Mouse (Mus musculus): Measurements from ENCODE around the gene Rasgef1a. TPM values are rescaled to one million over a fixed set of nuclear protein-coding genes. Genes with fewer than 3 reads are reported as not detected.

Gene Rasgef1a
- total and polyA plus RNA-seq, 3 experiments = 0.04 to 0.19 TPM; not detected in 1

DNA sequence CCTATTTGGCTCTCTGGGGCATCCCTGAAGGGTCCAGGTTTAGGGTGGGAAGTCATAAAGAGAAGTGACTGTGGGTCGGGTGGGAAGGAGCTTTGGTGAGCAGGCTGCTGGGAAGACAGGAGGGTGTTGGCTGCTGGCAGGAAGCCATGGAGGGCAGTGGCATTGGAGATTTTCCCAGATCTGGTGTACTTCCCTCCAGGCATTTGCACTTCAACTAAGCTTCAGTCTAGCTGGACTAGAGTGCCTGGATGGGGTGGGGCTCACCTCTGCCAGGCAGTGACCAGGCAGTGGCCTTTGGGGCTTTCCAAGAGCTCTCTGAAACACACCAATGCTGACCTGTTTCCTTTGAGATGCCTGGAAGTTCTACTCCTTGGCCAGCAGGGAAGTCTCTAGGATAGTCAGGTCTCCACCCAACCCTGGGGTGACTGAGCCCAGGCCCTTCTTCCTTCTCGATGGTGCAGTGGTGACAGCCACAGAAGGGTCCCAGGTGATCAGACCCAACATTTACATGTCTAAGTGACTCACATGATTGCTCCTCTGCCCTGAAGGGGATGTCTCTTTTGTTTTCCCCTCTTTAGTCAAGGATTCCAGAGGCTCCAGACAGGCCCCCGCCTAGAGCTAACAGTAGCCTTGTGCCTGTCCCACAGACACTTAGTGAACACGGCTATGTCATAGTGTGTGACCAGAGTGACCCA, 36.7 kb downstream of the Rasgef1a start:
- no peak overlapping the region for H3K9ac ChIP-seq (ENCODE audit: control insufficient read depth, low read depth, low read length, poor library complexity, severe bottlenecking)
- H3K9me3 ChIP-seq (replicated peaks; ENCODE audit: insufficient read depth, low read length) = no peaks in the 10 kb centered on the region
- no peak overlapping the region for H3K27ac ChIP-seq (ENCODE audit: control insufficient read depth, low read depth, low read length)
- H3K36me3 ChIP-seq (ENCODE audit: control insufficient read depth in 1 of 2, insufficient read depth in 2 of 2, low read length in 2 of 2) = no peaks in the 10 kb centered on the region
- H3K4me1 ChIP-seq (ENCODE audit: control insufficient read depth in 1 of 2, insufficient read depth in 2 of 2, low read length in 2 of 2) = no peaks in the 10 kb centered on the region
- no peak for DNase-seq (ENCODE audit: low read depth, low spot score)
- TF ChIP-seq RCOR1 (IDR thresholded peaks at IDR 0.05; ENCODE audit: low read depth, low read length) = no peak
- TF ChIP-seq NRF1 (IDR thresholded peaks at IDR 0.05; ENCODE audit: insufficient read depth, low read depth, low read length, poor library complexity, severe bottlenecking) = no peak
- TF ChIP-seq ZKSCAN1 (IDR thresholded peaks at IDR 0.05; ENCODE audit: low read depth, low read length) = no peak
- TF ChIP-seq GABPA (IDR thresholded peaks at IDR 0.05; ENCODE audit: low read depth, low read length) = no peak
- H3K4me3 ChIP-seq (ENCODE audit: control insufficient read depth in 1 of 2, insufficient read depth in 1 of 2, low read depth in 2 of 2, low read length in 2 of 2) = no peak overlapping the region
- H3K79me2 ChIP-seq (ENCODE audit: control insufficient read depth, insufficient read depth, low read length, poor library complexity) = no peaks in the 10 kb centered on the region
- H3K27me3 ChIP-seq (ENCODE audit: control insufficient read depth in 1 of 2, insufficient read depth in 2 of 2, low read length in 2 of 2) = no peaks in the 10 kb centered on the region; a peak in 1 of 4 replicates

GRCm38 (mm10) chr6:118049776-118050175, 38.5 kb downstream of the Rasgef1a start:
- Histone ChIP-seq H3K79me2 (ENCODE audit: control insufficient read depth, insufficient read depth, low read length, poor library complexity) (no peaks in the 10 kb centered on the region), H3K4me3 (ENCODE audit: control insufficient read depth in 1 of 2, insufficient read depth in 1 of 2, low read depth in 2 of 2, low read length in 2 of 2) (no peak overlapping the region), H3K9me3 (replicated peaks; ENCODE audit: insufficient read depth, low read length) (no peaks in the 10 kb centered on the region), H3K36me3 (ENCODE audit: control insufficient read depth in 1 of 2, insufficient read depth in 2 of 2, low read length in 2 of 2) (no peaks in the 10 kb centered on the region), H3K27ac (ENCODE audit: control insufficient read depth, low read depth, low read length) (no peak overlapping the region), H3K4me1 (ENCODE audit: control insufficient read depth in 1 of 2, insufficient read depth in 2 of 2, low read length in 2 of 2) (no peaks in the 10 kb centered on the region), H3K27me3 (ENCODE audit: control insufficient read depth in 1 of 2, insufficient read depth in 2 of 2, low read length in 2 of 2) (no peaks in the 10 kb centered on the region; a peak in 1 of 4 replicates), H3K9ac (ENCODE audit: control insufficient read depth, low read depth, low read length, poor library complexity, severe bottlenecking) (no peak overlapping the region)
- TF ChIP-seq MYC (IDR thresholded peaks at IDR 0.05; ENCODE audit: low read depth, low read length) = no peak
- no peak for TF ChIP-seq ZKSCAN1 (IDR thresholded peaks at IDR 0.05; ENCODE audit: low read depth, low read length)
- no peak for TF ChIP-seq POLR2A (IDR thresholded peaks at IDR 0.05; ENCODE audit: control insufficient read depth in 1 of 2, insufficient read depth in 1 of 2, low read depth in 1 of 2, low read length in 2 of 2, poor library complexity in 1 of 2)
- TF ChIP-seq MYB (IDR thresholded peaks at IDR 0.05; ENCODE audit: low read depth, low read length) = no peak
- no peak for TF ChIP-seq TAL1 (IDR thresholded peaks at IDR 0.05; ENCODE audit: low read length)
- TF ChIP-seq BHLHE40 (IDR thresholded peaks at IDR 0.05; ENCODE audit: borderline replicate concordance, low read depth, low read length) = no peak
- TF ChIP-seq NELFE (IDR thresholded peaks at IDR 0.05; ENCODE audit: low read depth, low read length) = no peak
- TF ChIP-seq EP300 (IDR thresholded peaks at IDR 0.05; ENCODE audit: low read depth in 1 of 2, low read length in 2 of 2) = no peak
- TF ChIP-seq KAT2A (conservative IDR thresholded peaks at IDR 0.05; ENCODE audit: low read depth, low read length) = no peak
- TF ChIP-seq MEF2A (IDR thresholded peaks at IDR 0.05; ENCODE audit: extremely low read depth, insufficient replicate concordance, low read depth, low read length, poor library complexity, severe bottlenecking) = no peak
- TF ChIP-seq SMC3 (IDR thresholded peaks at IDR 0.05; ENCODE audit: low read depth, low read length) = no peak
- TF ChIP-seq HCFC1 (IDR thresholded peaks at IDR 0.05; ENCODE audit: low read depth, low read length) = no peak
- TF ChIP-seq CTCF (IDR thresholded peaks at IDR 0.05 in 2 of 3, conservative IDR thresholded peaks at IDR 0.05 in 1 of 3; ENCODE audit: control insufficient read depth in 1 of 3, insufficient read depth in 1 of 3, low read depth in 2 of 3, low read length in 3 of 3, poor library complexity in 1 of 3, severe bottlenecking in 1 of 3) = no peak
- TF ChIP-seq MAFK (IDR thresholded peaks at IDR 0.05; ENCODE audit: borderline replicate concordance, low read depth, low read length) = no peak
- TF ChIP-seq ZNF384 (IDR thresholded peaks at IDR 0.05; ENCODE audit: low read depth, low read length) = no peak
- no peak for TF ChIP-seq POLR2AphosphoS5 (IDR thresholded peaks at IDR 0.05; ENCODE audit: borderline replicate concordance, low read depth, low read length)
- no peak for TF ChIP-seq POLR2AphosphoS2 (IDR thresholded peaks at IDR 0.05; ENCODE audit: low read length)
- TF ChIP-seq MAZ (IDR thresholded peaks at IDR 0.05; ENCODE audit: low read depth, low read length) = no peak
- no peak for TF ChIP-seq UBTF (IDR thresholded peaks at IDR 0.05; ENCODE audit: borderline replicate concordance, insufficient read depth, low read depth, low read length)
- DNase-seq (ENCODE audit: low read depth, low spot score) = no peak
